Mouse (Mus musculus) central nervous system, embryonic 14 days (tissue): Measurements from ENCODE around the gene Scgb1b15. TPM values are rescaled to one million over a fixed set of nuclear protein-coding genes. Genes with fewer than 3 reads are reported as not detected.

Source experiments
- polyA plus RNA-seq: library from polyadenylated mRNA; depleted of rRNA; stranded (reverse); fragments of >200 nt; gene quantifications from 2 replicates; pipeline ENCODE4 v1.2.3, GENCODE M21; 2012; rRNA removed

Scgb1b15 gene
- not detected in 2 replicates for polyA plus RNA-seq

DNA sequence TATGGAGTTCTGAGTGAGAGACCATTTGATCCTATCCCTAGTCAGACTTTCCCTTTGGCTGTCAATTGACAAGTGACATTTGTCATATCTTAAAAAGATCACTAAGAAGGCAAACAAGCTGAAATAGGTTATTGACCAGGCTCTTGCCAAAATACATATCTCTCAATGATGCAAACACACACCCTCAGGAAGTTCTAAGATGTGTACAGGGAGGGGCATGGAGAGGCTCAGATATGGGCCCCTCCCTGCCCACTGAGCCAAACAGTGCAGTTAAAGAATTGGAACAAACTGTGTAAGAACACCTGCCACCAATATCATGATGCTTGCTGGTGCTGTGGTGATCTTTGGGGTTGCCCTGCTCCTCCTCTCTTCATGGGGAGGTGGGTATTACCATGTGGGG is at the start of gene Scgb1b15:
Gene Scgb1b15 (plus strand): TSS at position 301 of the 400 bp plus-strand sequence.

DNA sequence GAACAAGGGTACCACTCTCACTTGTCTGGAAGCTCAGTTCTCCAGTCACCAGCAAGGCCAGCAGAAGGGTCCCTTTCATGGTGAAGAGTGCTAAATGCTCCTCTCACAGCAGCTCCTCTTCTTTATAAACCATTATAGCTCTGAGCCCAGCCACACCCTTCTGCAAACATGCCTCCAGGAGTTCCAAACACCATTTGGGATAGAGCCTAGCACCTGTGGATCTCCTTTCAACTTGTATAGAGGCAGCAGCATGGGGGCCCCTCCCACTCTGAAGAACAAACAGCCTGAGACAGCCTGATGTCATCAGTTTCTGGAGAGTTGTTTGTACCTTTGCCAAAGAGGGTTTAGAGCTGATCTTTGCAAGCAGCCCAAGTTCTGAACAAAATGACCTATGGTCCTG is 6.8 kb upstream of the Scgb1b15 start, which contains the start of gene Scgb2b15:
Gene Scgb2b15 (minus strand): TSS at position 101 of the 400 bp plus-strand sequence.

Other genes starting within 250 kb of the Scgb1b15 start
- gene Scgb2b15, start 6.9 kb upstream of the Scgb1b15 start, polyA plus RNA-seq: not detected in 2 replicates
- gene Scgb2b17, start 220.0 kb downstream of the Scgb1b15 start, polyA plus RNA-seq: not detected in 2 replicates
- not detected in 2 replicates for gene Scgb1b17, start 226.9 kb downstream of the Scgb1b15 start, polyA plus RNA-seq